Mouse (Mus musculus): ENCODE measurements around the gene Arpc5l. TPM values are rescaled to one million over a fixed set of nuclear protein-coding genes. Genes with fewer than 3 reads are reported as not detected.
A peak's percentile ranks its signal among the peaks of the same experiment; 100 is the strongest.

The Arpc5l gene
- polyA plus RNA-seq, 1 experiment from 2014 or later: 154 TPM

DNA sequence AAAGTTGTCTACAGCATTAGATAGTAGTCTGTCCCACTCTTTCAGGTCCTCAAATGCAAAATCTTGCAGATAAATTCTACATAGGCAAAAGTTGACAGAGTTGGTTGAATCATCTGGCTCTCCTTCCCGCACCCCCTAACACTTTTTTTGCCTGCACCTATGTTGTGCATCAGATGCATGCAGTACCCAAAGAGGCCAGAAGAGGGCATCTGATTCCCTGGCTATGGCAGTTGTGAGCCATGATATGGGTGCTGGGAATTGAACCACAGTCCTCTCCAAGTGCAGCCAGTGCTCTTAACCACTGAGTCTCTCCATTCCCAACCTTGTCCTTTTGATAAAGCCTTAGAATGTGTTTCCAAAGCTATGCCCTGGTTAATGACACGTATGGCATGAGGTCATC is 21.7 kb upstream of the Arpc5l start:
- ATAC-seq (ENCODE audit: low read depth): no peak
- Histone ChIP-seq H3K27me3 (no peaks in the 10 kb centered on the region), H3K9me3 (peaks cover 4% of the 10 kb centered on the region; the same call in 1 of the 2 replicates), H3K4me3 (no peak overlapping the region), H3K9ac (no peak overlapping the region), H3K36me3 (no peaks in the 10 kb centered on the region), H3K4me2 (no peak overlapping the region), H3K4me1 (replicated peaks) (no peaks in the 10 kb centered on the region), H3K27ac (replicated peaks) (no peak overlapping the region)
- 98% methylated on average over 2 of the region's 2 CpGs for WGBS

DNA sequence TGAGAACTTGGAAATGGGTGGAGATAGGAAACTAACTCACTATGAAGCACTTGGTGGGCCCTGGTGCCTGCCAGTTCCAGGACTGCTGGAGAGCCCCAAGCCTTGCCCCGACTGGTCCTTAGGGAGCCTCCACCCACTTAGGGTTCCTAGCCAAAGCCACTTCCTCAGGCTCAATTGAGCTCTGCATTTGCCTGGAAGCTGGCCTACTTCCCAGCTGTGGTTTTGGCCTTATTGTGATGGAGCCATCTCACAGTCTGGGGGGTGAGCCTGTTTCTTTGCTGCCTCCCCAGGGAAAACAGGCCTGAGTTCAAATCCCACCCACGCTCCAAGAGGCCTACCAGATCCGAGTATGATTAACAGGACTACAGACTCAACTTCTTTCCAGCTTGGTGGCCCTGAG is 18.6 kb upstream of the Arpc5l start:
- Histone ChIP-seq H3K9ac (no peak overlapping the region), H3K4me1 (replicated peaks) (no peaks in the 10 kb centered on the region), H3K4me2 (no peak overlapping the region), H3K4me3 (no peak overlapping the region), H3K27ac (replicated peaks) (no peak overlapping the region), H3K9me3 (peaks cover 4% of the 10 kb centered on the region; the same call in 1 of the 2 replicates), H3K36me3 (no peaks in the 10 kb centered on the region), H3K27me3 (no peaks in the 10 kb centered on the region)
- 78% methylated on average over 3 of the region's 3 CpGs for WGBS
- ATAC-seq (ENCODE audit: low read depth): no peak

DNA sequence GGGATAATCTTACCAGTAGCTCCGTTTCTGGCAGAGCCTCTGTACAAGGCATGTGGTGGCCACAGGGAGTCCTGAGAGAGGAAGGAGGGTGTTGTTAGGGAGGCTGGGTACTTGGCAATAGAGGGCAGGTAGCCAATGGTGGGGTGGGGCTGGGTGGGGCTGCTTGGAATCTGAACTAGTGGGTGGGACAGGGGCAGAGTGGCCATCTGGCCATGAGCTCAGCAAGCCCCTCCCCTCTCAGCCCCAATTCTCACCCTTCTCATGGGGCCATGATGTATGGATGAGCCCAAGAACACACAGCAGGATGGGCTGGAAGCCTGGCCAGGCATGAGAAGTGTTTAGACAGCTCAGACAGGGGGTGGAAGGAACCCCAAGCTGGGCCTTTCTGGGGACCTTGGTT is 17.8 kb upstream of the Arpc5l start:
- no peak for ATAC-seq (ENCODE audit: low read depth)

DNA sequence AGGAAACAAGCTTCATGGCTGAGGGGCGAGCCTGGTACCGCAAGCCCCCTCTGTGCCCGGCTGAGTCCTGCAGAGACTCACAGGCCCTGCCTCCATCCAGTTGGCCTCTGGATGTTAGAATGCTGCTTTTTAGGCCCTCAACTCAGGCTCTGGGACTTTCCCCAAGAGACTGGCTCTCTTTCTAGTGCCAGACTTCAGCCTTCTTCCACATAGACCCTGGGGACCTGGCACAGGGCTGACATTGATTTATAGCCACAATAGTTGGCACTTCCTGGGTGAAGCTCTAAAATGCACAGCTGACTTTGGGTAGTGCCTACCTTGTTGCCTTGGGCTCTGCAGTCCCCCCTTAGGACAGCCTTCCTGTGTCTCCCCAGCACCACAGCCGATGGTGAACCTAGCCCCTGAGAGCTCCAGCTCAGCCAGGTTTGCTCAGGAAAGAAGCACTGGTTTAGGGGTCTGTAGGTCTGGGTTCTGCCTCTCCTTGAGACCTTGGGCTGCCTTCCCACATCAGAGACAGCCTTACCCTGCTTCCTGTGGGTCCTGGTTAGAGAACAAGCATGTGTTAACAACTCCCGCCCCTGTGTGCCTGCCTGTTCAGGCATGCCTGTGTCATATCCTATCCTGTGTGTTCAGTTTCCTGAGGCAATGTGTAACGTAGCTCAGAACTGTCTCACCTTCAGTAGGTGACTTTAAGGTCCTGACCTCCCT is 17.2 kb upstream of the Arpc5l start:
- 89% methylated on average over 6 of the region's 6 CpGs for WGBS
- Histone ChIP-seq H3K4me1 (replicated peaks) (peaks cover 8% of the 10 kb centered on the region), H3K27ac (replicated peaks) (no peak overlapping the region), H3K27me3 (no peaks in the 10 kb centered on the region), H3K36me3 (no peaks in the 10 kb centered on the region), H3K9ac (no peak overlapping the region), H3K9me3 (peaks cover 4% of the 10 kb centered on the region; the same call in 1 of the 2 replicates), H3K4me3 (no peak overlapping the region), H3K4me2 (no peak overlapping the region)
- ATAC-seq (ENCODE audit: low read depth): no peak

More for the DNA sequence above, 17.8 kb upstream of the Arpc5l start:
- H3K4me3 ChIP-seq: no peak overlapping the region
- peaks cover 2% of the 10 kb centered on the region for H3K4me1 ChIP-seq (replicated peaks)
- H3K9me3 ChIP-seq: peaks cover 4% of the 10 kb centered on the region; the same call in 1 of the 2 replicates
- H3K4me2 ChIP-seq: no peak overlapping the region
- WGBS: 64% methylated on average over 1 of the region's 1 CpGs
- H3K36me3 ChIP-seq: no peaks in the 10 kb centered on the region
- no peak overlapping the region for H3K9ac ChIP-seq
- H3K27me3 ChIP-seq: no peaks in the 10 kb centered on the region
- H3K27ac ChIP-seq (replicated peaks): no peak overlapping the region

DNA sequence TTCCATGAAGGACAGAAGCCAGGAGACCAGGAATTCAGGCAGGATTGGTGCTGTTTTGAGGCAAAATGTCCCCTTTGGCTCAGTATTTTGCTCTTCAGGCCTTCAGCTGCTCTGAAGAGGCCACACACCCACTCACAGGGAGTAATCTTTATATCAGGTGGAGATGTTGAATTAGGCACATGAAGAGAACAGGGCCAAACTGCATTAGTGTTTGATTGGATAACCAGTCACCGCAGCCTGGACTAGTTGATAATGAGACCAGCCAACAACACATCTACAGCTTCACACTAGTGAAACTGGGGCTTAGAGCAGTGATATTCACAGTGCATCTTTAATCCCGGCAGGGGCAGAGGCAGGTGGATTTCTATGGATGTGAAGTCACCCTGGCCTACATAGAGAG is 16.2 kb upstream of the Arpc5l start:
- Histone ChIP-seq H3K4me1 (replicated peaks) (peaks cover 8% of the 10 kb centered on the region), H3K4me2 (no peak overlapping the region), H3K36me3 (no peaks in the 10 kb centered on the region), H3K27ac (replicated peaks) (no peak overlapping the region), H3K9me3 (no peaks in the 10 kb centered on the region), H3K9ac (no peak overlapping the region), H3K4me3 (no peak overlapping the region), H3K27me3 (no peaks in the 10 kb centered on the region)
- WGBS: 95% methylated on average over 2 of the region's 2 CpGs
- ATAC-seq (ENCODE audit: low read depth): no peak

DNA sequence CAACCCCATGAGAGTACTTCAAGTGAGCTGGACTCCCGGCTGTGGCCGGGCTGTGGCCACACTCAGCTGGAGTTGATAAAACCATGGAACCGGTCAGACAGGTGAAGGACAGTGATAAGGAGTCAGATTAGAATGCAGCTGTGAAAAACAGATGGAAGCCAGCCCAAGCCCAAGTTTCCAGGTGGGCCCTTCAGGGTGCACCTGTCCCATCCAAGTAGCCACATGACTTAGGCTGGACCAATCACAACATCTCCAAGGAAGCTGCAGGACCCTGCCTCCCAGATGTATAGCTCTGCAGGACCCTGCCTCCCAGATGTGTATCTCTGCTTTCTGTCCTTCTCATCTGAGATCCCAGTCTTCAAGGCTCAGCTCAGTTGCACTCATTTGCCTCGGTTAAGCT is 13.1 kb upstream of the Arpc5l start:
- Histone ChIP-seq H3K4me1 (replicated peaks) (peaks cover 8% of the 10 kb centered on the region), H3K36me3 (no peaks in the 10 kb centered on the region), H3K9me3 (no peaks in the 10 kb centered on the region), H3K4me2 (no peak overlapping the region), H3K9ac (no peak overlapping the region), H3K4me3 (no peak overlapping the region), H3K27ac (replicated peaks) (no peak overlapping the region), H3K27me3 (0 out of 2 replicates have a peak, but pooled peaks cover 2% of the 10 kb centered on the region)
- no peak for ATAC-seq (ENCODE audit: low read depth)
- WGBS: 71% methylated on average over 4 of the region's 4 CpGs

DNA sequence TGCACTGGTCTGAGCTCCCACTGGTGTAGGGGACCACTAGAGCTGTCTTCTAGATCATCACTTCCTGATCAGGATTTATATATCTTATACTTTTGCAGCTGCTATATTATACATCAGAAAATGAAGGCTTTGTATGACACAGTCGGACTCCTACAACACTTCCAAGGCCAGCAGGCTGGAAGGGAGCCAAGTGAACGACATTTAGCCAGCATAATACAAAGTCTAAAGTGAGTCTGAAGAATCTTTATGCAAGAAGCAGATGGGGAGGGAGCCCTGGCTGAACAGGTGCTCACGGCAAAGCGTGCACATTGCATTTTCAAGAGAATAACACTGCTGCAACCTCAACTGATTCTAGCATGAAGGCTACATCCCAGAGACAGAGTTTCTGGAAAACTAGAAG is 12.7 kb upstream of the Arpc5l start:
- H3K4me2 ChIP-seq: no peak overlapping the region
- peaks cover 10% of the 10 kb centered on the region for H3K4me1 ChIP-seq (replicated peaks)
- H3K27me3 ChIP-seq: 0 out of 2 replicates have a peak, but pooled peaks cover 4% of the 10 kb centered on the region
- H3K36me3 ChIP-seq: no peaks in the 10 kb centered on the region
- ATAC-seq (ENCODE audit: low read depth): no peak
- no peak overlapping the region for H3K9ac ChIP-seq
- no peak overlapping the region for H3K4me3 ChIP-seq
- no peak overlapping the region for H3K27ac ChIP-seq (replicated peaks)
- 45% methylated on average over 4 of the region's 4 CpGs for WGBS
- H3K9me3 ChIP-seq: no peaks in the 10 kb centered on the region

DNA sequence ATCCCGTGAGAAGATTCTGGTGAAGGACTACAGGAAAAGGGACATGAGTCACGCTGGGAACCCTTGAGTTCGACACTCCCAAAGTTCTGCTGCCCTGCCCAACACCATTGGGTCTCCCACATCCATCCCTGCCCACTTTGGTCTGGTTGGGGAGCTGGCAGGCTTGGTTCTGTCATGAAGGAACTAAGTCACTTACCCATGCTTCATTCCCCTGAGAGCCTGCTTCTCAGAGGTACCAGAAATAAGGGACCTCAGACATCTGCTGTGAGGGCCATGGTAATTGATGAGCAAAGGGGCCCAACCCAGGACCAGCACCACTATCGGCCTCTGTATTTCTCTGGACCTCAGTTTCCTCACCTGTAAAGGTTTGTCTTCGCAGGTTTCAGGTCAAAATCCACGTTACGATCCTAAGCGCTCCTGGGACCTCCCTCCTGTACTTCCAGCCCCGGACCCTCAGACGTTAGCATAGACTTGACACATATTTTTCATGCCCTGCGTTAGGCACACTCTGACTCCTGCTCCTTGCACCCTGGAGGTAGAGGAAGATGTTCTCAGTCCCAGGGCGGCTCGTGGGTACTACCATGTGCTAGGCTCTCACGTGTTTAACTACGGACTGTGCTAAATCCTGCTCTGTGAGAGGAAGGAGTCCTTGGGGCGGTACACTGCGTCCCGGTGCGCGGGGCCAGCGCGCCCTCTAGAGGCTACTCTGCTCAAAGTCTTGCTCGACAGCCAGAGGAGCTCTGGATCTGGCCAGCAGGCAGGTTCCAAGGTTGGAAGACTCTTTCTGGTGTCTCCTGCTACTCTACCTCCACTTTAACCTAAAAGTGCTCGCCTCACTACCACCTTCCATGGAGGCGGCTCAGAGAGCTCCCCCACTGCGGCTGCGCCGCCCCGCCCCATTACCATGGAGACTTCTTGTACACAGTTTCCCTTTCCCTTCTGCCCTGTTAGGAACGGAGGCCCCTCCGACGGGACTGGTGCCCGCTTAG is 7.5 kb upstream of the Arpc5l start, which contains the start of gene Wdr38:
Wdr38 (plus strand) TSS at position 91 of the 989 bp plus-strand sequence.
- peak; percentile 93 for ATAC-seq (ENCODE audit: low read depth)
- Histone ChIP-seq H3K4me1 (replicated peaks) (peaks cover 20% of the 10 kb centered on the region), H3K4me3 (peak within 1 kb of the TSS; percentile 33), H3K27me3 (0 out of 2 replicates have a peak, but pooled peaks cover 4% of the 10 kb centered on the region), H3K9me3 (no peaks in the 10 kb centered on the region), H3K27ac (replicated peaks) (no peak within 1 kb of the TSS), H3K4me2 (peak within 1 kb of the TSS; percentile 51), H3K9ac (peak within 1 kb of the TSS; percentile 46), H3K36me3 (peaks cover 34% of the 10 kb centered on the region)
- 16% methylated on average over 33 of the region's 33 CpGs for WGBS

DNA sequence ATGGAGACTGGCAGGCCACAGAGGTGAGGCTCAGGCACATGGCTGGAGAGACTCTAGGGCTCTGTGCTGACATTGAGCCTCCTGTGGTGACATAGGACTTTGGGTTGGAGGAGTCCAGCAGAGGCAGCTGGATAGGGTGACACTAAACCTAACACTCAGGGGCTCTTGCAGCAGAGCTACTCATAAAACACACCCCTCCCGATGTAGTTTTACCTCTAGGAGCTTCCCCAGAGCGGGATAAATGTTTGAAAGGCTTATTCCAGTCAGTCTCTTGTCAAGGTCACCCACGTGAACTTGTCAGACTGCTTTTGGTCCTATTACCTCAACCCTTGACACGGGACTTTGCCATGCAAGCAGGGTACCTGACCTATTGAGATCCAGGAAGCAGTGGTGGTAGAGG is 5.8 kb upstream of the Arpc5l start:
- Histone ChIP-seq H3K9ac (no peak overlapping the region), H3K27me3 (0 out of 2 replicates have a peak, but pooled peaks cover 4% of the 10 kb centered on the region), H3K4me1 (replicated peaks) (peaks cover 35% of the 10 kb centered on the region), H3K36me3 (peaks cover 46% of the 10 kb centered on the region), H3K27ac (replicated peaks) (no peak overlapping the region), H3K4me3 (no peak overlapping the region), H3K4me2 (no peak overlapping the region), H3K9me3 (no peaks in the 10 kb centered on the region)
- no peak for ATAC-seq (ENCODE audit: low read depth)
- WGBS: 63% methylated on average over 4 of the region's 4 CpGs

DNA sequence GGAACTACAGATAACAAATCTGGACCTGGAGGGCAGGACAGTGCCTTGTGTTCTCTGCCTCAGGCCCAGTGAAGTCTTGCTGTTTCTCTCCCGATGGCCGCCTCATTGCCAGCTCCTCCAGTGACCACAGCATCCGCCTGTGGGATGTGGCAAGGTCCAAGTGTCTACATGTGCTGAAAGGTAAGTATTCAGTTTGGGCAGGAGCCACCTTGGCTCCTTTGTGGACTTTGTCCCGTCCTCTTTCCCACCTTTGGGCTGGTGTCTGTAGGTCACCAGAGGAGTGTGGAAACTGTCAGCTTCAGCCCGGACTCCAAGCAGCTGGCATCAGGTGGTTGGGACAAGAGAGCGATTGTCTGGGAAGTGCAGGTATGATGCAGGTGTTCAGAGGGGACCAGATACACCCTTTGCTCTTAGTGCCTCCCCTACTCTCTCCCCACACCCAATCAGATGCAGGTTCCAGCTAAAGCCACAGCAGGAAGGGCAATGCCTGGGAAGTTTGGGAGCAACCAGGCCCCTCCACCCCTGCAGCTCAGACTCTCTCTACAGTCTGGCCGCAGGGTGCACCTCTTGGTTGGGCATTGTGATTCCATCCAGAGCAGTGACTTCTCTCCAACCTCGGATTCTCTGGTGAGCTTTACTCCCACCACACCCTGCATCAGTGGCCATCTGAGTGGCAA is 5.1 kb upstream of the Arpc5l start:
- Histone ChIP-seq H3K27ac (replicated peaks) (no peak overlapping the region), H3K9me3 (no peaks in the 10 kb centered on the region), H3K27me3 (0 out of 2 replicates have a peak, but pooled peaks cover 4% of the 10 kb centered on the region), H3K4me1 (replicated peaks) (peaks cover 35% of the 10 kb centered on the region), H3K4me2 (no peak overlapping the region), H3K36me3 (peaks cover 46% of the 10 kb centered on the region), H3K4me3 (no peak overlapping the region), H3K9ac (no peak overlapping the region)
- ATAC-seq (ENCODE audit: low read depth): no peak
- 69% methylated on average over 8 of the region's 8 CpGs for WGBS

DNA sequence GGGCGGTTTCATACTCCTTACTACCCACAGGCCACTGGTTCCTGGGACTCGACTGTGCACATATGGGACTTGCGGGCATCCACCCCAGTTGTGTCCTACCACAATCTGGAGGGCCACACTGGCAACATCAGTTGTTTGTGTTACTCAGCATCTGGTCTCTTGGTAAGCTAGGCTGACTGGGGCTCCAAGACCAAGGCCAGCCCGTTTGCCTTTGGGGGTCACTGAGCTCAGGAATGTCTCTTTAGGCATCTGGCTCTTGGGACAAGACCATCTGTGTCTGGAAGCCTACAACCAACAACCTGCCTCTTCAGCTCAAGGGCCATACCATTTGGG is 4.6 kb upstream of the Arpc5l start:
- WGBS: 85% methylated on average over 4 of the region's 4 CpGs
- Histone ChIP-seq H3K9ac (no peak overlapping the region), H3K36me3 (peaks cover 46% of the 10 kb centered on the region), H3K27ac (replicated peaks) (no peak overlapping the region), H3K4me1 (replicated peaks) (peaks cover 35% of the 10 kb centered on the region), H3K9me3 (no peaks in the 10 kb centered on the region), H3K4me2 (no peak overlapping the region), H3K27me3 (0 out of 2 replicates have a peak, but pooled peaks cover 4% of the 10 kb centered on the region), H3K4me3 (no peak overlapping the region)
- no peak for ATAC-seq (ENCODE audit: low read depth)

DNA sequence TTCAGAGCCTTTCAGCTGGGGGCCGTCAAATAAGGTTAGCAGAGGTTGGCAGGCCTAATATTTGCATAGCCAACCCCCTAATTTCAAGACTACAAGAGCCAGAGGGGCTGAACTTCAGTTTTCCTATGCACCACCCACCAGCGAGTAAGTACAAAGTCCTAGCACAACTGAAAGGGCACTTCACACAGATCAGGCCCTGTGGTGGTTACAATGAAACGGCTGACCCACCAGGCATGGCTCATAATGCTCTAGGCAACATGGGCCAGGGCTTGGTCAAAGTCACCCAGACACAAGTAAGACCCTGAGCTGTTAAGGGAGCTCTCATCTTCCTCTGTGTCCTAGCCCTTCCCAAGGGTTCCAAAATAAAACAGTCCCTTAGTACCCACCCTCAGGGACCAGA is 3.3 kb upstream of the Arpc5l start:
- ATAC-seq (ENCODE audit: low read depth): no peak
- H3K27ac ChIP-seq (replicated peaks): no peak overlapping the region
- H3K27me3 ChIP-seq: 0 out of 2 replicates have a peak, but pooled peaks cover 4% of the 10 kb centered on the region
- peaks cover 46% of the 10 kb centered on the region for H3K36me3 ChIP-seq
- H3K4me1 ChIP-seq (replicated peaks): peaks cover 47% of the 10 kb centered on the region
- H3K4me2 ChIP-seq: no peak overlapping the region
- no peaks in the 10 kb centered on the region for H3K9me3 ChIP-seq
- no peak overlapping the region for H3K9ac ChIP-seq
- 86% methylated on average over 3 of the region's 3 CpGs for WGBS
- no peak overlapping the region for H3K4me3 ChIP-seq

Measured in neural tube, embryonic 13.5 days (tissue).